Mouse (Mus musculus) spleen, embryonic (tissue): ENCODE measurements around the gene Rbpms2.
"Not testable (repeated sequence)": the region's sequence is repeated elsewhere in the genome, so short reads cannot be mapped to it uniquely, and the experiment has no call there.

Experiments
- CTCF ChIA-PET: fragments of 350-600 bp; sonication (Branson Sonifier 250); formaldehyde crosslinking; loops from one replicate; lab custom pipeline; 2022; lab: Charles Lee

Gene Rbpms2

DNA sequence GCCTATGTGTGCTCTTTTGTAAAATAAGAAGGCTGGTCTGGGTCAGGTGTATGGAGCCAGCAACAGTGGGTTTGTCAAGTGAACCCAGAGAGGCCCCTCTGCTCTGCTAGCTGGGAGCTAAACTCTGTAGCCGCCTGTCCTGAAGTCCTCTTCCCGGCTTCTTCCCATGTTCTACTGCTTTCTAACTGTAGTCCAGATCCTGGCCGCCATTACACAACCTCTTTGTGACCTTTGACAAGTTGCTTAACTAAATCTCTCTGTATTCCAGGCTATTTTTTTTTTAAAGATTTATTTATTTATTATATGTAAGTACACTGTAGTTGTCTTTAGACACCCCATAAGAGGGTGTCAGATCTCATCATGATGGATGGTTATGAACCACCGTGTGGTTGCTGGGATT lies 24.3 kb downstream of the Rbpms2 start:
- CTCF ChIA-PET: no interaction called here

DNA sequence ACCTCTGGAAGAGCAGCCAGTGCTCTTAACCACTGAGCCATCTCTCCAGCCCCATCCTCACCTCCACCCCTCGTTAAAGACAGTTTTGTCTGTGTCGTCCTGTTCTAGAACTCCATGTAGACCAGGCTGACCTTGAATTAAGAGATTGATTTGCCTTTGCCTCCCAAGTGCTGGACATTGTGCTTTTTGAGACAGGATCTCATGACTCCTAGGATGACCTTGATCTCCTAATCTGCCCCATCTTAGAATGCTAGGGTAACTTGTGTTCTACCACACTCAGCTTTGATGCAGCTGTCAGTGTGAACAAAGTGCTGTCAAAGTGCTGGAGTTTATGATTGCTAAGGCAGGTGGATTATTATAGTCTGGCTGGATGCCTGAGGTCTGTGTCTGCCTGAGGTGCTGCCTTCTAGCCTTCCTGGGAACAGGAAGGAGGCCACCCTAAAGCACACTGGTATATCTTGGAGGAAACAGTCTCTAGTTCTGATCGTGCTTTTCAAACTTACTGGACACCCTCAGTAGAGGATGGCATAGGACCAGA lies 25.3 kb downstream of the Rbpms2 start:
- CTCF ChIA-PET: no interaction called here

DNA sequence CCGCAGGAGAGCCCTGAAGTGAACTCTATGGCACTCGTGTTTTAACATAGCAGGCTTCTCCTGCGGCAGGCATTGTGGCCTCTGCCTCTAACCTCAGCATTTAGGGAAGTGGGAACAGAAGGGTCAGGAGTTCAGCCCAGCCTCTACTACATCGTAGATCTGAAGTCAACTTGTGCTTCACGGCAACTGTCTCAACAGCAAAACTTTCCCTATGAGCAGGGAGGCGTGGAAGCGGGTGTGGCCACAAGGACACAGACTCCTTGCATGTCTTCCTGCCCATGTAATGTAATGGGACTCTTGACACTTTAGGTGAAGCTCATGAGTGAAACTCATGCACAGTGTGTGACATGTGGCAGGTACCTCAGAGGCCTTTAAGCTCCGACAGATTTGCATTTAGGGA lies 26.1 kb downstream of the Rbpms2 start:
- CTCF ChIA-PET: no interaction called here

GRCm38 (mm10) chr9:65657218-65657617 lies 27.8 kb downstream of the Rbpms2 start:
- CTCF ChIA-PET: no interaction called here

GRCm38 (mm10) chr9:65661029-65661428 lies 31.6 kb downstream of the Rbpms2 start:
- CTCF ChIA-PET: interaction anchor here (0.6 kb wide), 1 partner anchor 386 kb away, joined by 7 read pairs; no protein-coding TSS in a partner anchor

GRCm38 (mm10) chr9:65661493-65661892 lies 32.0 kb downstream of the Rbpms2 start:
- CTCF ChIA-PET: interaction anchor here (0.6 kb wide), 1 partner anchor 386 kb away, joined by 7 read pairs; no protein-coding TSS in a partner anchor

DNA sequence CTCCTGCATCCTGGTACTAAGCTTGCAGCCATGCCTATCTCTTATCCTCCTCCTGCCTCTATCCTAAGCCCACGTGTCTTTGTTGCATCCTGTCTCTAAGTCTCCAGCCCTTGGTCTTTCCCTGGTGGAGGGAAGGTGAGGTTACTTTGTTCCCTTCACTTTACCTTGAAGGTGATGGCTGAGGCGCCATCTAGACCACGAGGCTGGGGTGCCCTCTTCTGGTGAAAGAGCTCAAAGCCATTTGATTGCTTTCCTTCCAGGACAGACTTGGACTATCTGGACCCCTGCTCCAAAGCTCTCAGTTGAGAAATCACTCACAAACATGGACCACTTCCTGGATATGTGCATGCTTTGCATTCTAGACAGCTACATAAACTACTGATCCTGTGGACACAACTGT lies 34.7 kb downstream of the Rbpms2 start:
- CTCF ChIA-PET: interaction anchor here (0.6 to 0.7 kb wide), 2 partner anchors 140 to 451 kb away, joined by 3 to 5 read pairs; no protein-coding TSS in a partner anchor

DNA sequence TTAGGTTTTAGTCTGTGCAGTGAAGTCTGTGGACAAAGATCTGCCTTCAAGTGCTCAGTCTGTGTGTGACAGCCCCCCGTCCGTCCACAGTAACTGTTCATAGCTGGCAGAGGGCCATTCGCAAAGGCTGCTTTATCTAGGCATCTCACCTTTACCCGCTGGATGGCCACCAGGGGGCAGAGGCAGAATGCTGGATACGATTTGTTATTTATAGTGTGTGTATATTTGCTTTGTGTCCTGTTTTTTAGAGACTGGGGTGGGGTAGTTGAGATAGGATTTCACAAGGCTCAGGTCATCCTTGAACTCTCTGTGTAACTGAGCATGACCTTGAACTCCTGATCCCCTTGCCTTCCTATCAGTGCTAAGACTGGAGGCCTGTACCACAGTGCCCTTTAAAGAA lies 36.6 kb downstream of the Rbpms2 start:
- CTCF ChIA-PET: interaction anchor here (0.6 kb wide), 2 partner anchors 16 to 132 kb away, joined by 3 read pairs; no protein-coding TSS in a partner anchor

DNA sequence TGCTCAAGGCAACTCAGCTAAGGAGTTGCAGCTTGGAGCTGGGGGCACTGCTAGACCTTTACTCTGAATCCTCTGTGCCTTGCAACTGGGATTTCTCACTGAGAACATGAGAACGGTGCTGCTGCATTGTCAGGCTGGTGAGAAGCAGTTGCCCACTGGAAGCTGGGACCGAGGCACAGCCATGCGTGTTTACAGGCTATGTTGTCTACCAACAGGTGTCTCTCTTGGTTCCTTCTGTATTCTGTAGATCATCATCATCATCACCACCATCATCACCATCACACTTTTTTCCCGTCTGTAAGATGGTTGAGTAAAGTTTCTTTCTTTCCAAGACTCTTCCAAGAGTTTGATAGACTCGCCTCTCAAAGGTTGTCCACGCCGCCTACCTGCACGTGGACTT lies 38.3 kb downstream of the Rbpms2 start, which contains the start of gene Oaz2:
Gene Oaz2, plus strand, starts transcription at position 301 of the 400 bp plus-strand sequence.
- CTCF ChIA-PET: interaction anchor here (0.6 kb wide), 2 partner anchors 15 to 86 kb away, joined by 3 read pairs; no protein-coding TSS in a partner anchor

DNA sequence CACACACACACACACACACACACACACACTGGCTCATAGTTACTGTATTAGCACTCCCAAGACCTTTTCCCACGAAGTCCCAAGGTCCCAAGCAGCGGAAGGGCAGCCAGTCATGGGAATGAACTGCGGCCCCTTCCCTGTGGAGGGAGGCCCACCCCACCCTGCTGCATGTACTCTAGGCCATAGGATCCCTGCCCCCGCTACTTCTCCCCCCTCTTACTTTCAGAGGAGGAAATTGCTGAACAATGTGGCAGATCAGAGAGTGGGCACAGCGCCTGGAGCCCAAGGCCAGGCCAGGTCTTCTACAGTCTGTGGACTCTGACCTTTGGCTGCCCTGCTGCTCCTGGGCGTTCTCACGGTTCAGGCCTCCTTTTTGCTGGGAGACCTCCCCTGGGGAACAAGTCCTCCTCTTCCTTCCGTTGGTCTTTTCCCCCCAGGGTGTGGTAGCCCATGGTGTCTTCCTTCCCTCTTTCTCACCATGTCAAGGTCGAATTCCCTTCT lies 42.0 kb downstream of the Rbpms2 start:
- CTCF ChIA-PET: no interaction called here

GRCm38 (mm10) chr9:65672996-65673395 lies 43.5 kb downstream of the Rbpms2 start:
- CTCF ChIA-PET: no interaction called here

DNA sequence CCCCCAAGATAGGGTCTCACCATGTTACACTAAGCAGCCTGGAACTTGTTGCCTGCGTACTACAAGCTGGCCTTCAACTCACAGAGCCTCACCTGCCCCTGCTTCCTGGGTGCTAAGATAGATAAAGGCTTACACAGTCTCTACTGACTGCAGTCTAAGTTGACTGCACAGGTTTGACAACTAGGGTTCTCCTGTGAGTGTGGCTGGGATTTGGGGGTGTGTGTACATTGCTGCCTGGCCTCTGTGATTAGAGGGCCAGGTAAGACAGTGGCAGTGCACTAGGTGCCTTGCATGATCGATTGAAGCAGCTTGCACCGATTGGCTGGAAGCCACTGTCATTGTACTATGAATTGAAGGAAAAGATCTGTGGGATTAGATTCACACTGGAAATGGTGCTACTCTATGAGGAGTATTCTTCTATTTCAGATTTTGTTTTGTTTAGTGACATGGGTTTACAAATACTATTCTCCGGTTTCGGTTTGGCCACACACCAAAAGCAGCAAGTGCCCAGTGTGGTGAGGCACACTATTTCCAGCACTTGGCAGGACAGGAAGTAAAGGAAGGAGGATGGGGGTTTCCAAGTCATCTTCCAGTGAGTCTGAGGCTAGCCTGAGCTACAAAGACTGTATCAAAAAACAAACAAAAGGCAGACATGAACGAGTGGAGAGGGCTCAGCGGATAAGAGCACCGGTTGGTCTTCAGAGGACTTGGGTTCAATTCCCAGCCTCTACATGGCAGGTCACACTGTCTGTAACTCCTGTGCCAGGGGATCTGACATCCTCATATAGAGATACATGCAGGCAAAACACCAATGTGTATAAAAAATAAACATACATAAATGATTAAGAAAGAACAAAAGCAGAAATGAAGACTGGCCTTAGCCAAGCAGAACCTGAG lies 46.3 kb downstream of the Rbpms2 start:
- CTCF ChIA-PET: interaction anchor here (1.3 kb wide), 1 partner anchor 11 kb away, joined by 9 read pairs; no protein-coding TSS in a partner anchor

GRCm38 (mm10) chr9:65676358-65677118 lies 47.1 kb downstream of the Rbpms2 start:
- CTCF ChIA-PET: no interaction called here

GRCm38 (mm10) chr9:65677119-65677462 lies 47.6 kb downstream of the Rbpms2 start:
- CTCF ChIA-PET: no interaction called here

- CTCF ChIA-PET: interaction anchor here (0.6 kb wide), 1 partner anchor 58 kb away, joined by 4 read pairs; no protein-coding TSS in a partner anchor
Measured at GRCm38 (mm10) chr9:65679181-65679761, 49.8 kb downstream of the Rbpms2 start.

- CTCF ChIA-PET: no interaction called here
Measured at GRCm38 (mm10) chr9:65680938-65681633, 51.6 kb downstream of the Rbpms2 start.

DNA sequence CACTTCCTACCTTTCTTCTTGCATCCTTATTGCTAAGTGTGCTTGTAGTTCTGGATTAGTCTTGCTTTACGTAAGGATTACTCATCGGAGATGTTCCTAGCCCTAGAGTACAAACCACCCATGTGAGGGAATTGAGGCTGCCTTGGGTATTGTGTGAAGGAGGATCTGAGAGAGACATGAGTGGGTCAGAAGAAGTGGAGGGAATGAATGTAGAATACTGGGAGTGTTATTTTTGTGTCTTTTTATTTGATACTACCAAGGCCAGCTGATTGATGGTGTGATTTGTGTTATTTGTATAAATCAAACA lies 52.1 kb downstream of the Rbpms2 start:
- CTCF ChIA-PET: no interaction called here

DNA sequence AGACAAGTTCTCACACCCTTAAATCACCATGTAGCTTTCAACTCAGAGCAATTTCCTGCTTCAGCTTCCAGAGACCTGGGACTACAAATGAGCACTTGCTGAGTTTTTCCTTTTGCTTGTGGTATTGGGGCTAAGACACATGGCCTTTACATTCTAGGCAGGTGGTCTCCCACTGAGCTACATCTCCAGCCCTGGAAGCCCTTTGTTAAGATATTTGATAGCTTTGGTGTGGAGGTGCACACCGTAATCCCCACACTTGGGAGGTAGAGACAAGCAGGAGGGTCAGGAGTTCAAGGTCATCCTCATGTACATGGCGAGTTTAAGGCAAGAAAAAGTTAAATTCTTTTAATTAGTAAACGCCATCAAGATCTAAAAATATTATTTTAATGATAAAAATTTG lies 52.7 kb downstream of the Rbpms2 start:
- CTCF ChIA-PET: interaction anchor here (0.6 to 0.7 kb wide), 3 partner anchors 16 to 91 kb away, joined by 3 to 15 read pairs (median 5); no protein-coding TSS in a partner anchor

- CTCF ChIA-PET: no interaction called here
Measured at GRCm38 (mm10) chr9:65682994-65683393, 53.5 kb downstream of the Rbpms2 start.

DNA sequence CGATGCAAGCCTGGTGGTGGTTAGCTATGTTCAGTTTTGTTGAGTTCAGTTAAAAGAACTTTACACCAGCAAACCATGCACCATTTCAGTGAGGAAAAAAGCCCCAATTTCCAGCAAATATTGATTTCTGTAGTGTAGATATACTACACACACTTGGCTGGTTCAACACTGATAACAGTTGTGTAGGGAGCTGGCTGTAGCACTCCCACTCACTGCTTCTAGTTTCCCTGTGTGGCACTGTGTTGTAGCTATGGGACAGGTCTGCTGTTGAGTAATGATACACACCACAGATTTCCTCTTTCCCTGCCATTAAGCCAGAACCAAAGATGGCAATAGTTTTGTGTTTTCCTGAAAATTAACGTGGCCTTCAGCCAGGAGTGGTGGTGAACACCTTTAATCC lies 55.3 kb downstream of the Rbpms2 start:
- CTCF ChIA-PET: no interaction called here

- CTCF ChIA-PET: not testable (repeated sequence)
Measured at GRCm38 (mm10) chr9:65689869-65690268, 60.4 kb downstream of the Rbpms2 start.
